Mouse (Mus musculus): ENCODE measurements around the gene Olfr807. TPM values are rescaled to one million over a fixed set of nuclear protein-coding genes. Genes with fewer than 3 reads are reported as not detected.

The Olfr807 gene
- polyA plus RNA-seq, 1 experiment: not detected

DNA sequence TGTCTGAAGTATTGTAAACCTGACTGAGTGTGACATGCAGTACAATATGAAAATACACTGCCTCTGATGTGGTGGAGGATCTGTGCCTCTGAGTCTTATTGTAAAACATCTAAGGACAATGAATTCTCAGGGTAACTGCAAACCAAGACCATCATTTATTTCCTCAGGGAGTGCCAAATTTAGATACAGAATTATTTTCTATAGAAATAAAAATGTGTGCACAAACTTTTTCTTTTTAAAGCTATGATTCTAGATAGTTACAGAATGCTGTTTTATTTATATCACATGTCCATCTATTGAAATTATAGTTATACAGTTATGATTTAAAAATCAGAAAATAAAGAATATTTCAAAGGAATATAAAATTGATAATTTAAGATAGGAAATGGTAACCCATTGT is 15.8 kb downstream of the Olfr807 start, which contains the start of gene Olfr806:
Olfr806 (minus strand) TSS at position 101 of the 400 bp plus-strand sequence.
- no peak for TF ChIP-seq MYOG (IDR thresholded peaks at IDR 0.05; ENCODE audit: control insufficient read depth, extremely low read depth, insufficient read length)
- no peak within 1 kb of the TSS for H3ac ChIP-seq (ENCODE audit: control insufficient read depth, insufficient read length, low read depth)
- no peak within 1 kb of the TSS for H3K4me3 ChIP-seq (ENCODE audit: insufficient read depth, poor library complexity, severe bottlenecking)
- no peaks in the 10 kb centered on the region for H3K79me3 ChIP-seq (ENCODE audit: low read depth)
- no peaks in the 10 kb centered on the region for H3K79me2 ChIP-seq (ENCODE audit: control insufficient read depth, insufficient read depth)
- H3K27me3 ChIP-seq (ENCODE audit: control insufficient read depth, insufficient read depth, insufficient read length): no peaks in the 10 kb centered on the region
- no peaks in the 10 kb centered on the region for H3K36me3 ChIP-seq (ENCODE audit: control insufficient read depth, insufficient read depth)

GRCm38 (mm10) chr10:129729275-129729674 is 28.3 kb downstream of the Olfr807 start, which contains the start of gene Olfr805:
TSS of gene Olfr805 (minus strand) at chr10:129729375.
- TF ChIP-seq FOSL1 (IDR thresholded peaks at IDR 0.05; ENCODE audit: insufficient read depth, low read length, poor library complexity, severe bottlenecking): no peak
- TF ChIP-seq CEBPB (IDR thresholded peaks at IDR 0.05; ENCODE audit: low read depth): no peak
- TF ChIP-seq USF1 (IDR thresholded peaks at IDR 0.05; ENCODE audit: low read depth): no peak
- no peak for TF ChIP-seq CTCF (IDR thresholded peaks at IDR 0.05; ENCODE audit: control insufficient read depth, insufficient read depth, insufficient read length)
- no peak for TF ChIP-seq MYOG (IDR thresholded peaks at IDR 0.05; ENCODE audit: control insufficient read depth, extremely low read depth, insufficient read length)
- no peak for TF ChIP-seq MYOD1 (IDR thresholded peaks at IDR 0.05; ENCODE audit: control insufficient read depth, insufficient read length, low read depth)
- no peak for TF ChIP-seq MAX (IDR thresholded peaks at IDR 0.05)
- Histone ChIP-seq H3K4me3 (ENCODE audit: insufficient read depth, poor library complexity, severe bottlenecking) (no peak within 1 kb of the TSS), H3K79me3 (ENCODE audit: low read depth) (no peaks in the 10 kb centered on the region), H3K27me3 (ENCODE audit: control insufficient read depth, insufficient read depth, insufficient read length) (no peaks in the 10 kb centered on the region), H3K36me3 (ENCODE audit: control insufficient read depth, insufficient read depth) (no peaks in the 10 kb centered on the region), H3ac (ENCODE audit: control insufficient read depth, insufficient read length, low read depth) (no peak within 1 kb of the TSS), H3K79me2 (ENCODE audit: control insufficient read depth, insufficient read depth) (no peaks in the 10 kb centered on the region)

Small RNA genes lying within 50 kb of the gene (microRNA-seq; reads per million reads assigned to microRNA genes)
- gene Gm24485 (ENCODE audit: borderline microRNAs expressed): not detected

Other genes starting within 250 kb of the Olfr807 start
- not detected for gene Olfr791, start 236.0 kb downstream of the Olfr807 start, polyA plus RNA-seq (2012; fragmentation: generic; extraction: Trizol)
- gene Olfr792, start 218.6 kb downstream of the Olfr807 start, polyA plus RNA-seq (2012; fragmentation: generic; extraction: Trizol): not detected
- not detected for gene Olfr794, start 190.1 kb downstream of the Olfr807 start, polyA plus RNA-seq (2012; fragmentation: generic; extraction: Trizol)
- not detected for gene Olfr796, start 145.2 kb downstream of the Olfr807 start, polyA plus RNA-seq (2012; fragmentation: generic; extraction: Trizol)
- gene Olfr798, start 129.9 kb downstream of the Olfr807 start, polyA plus RNA-seq (2012; fragmentation: generic; extraction: Trizol): not detected
- gene Olfr799, start 120.3 kb downstream of the Olfr807 start, polyA plus RNA-seq (2012; fragmentation: generic; extraction: Trizol): not detected
- not detected for gene Olfr800, start 100.1 kb downstream of the Olfr807 start, polyA plus RNA-seq (2012; fragmentation: generic; extraction: Trizol)
- not detected for gene Olfr801, start 83.9 kb downstream of the Olfr807 start, polyA plus RNA-seq (2012; fragmentation: generic; extraction: Trizol)
- not detected for gene Olfr802, start 69.6 kb downstream of the Olfr807 start, polyA plus RNA-seq (2012; fragmentation: generic; extraction: Trizol)
- gene Olfr803, start 63.5 kb downstream of the Olfr807 start, polyA plus RNA-seq (2012; fragmentation: generic; extraction: Trizol): not detected
- not detected for gene Olfr804, start 54.6 kb downstream of the Olfr807 start, polyA plus RNA-seq (2012; fragmentation: generic; extraction: Trizol)
- gene Olfr805, start 28.4 kb downstream of the Olfr807 start, polyA plus RNA-seq (2012; fragmentation: generic; extraction: Trizol): not detected
- gene Olfr806, start 15.9 kb downstream of the Olfr807 start, polyA plus RNA-seq (2012; fragmentation: generic; extraction: Trizol): not detected
- not detected for gene Olfr808, start 7.7 kb upstream of the Olfr807 start, polyA plus RNA-seq (2012; fragmentation: generic; extraction: Trizol)
- not detected for gene Olfr809, start 16.8 kb upstream of the Olfr807 start, polyA plus RNA-seq (2012; fragmentation: generic; extraction: Trizol)
- gene Olfr810, start 37.1 kb upstream of the Olfr807 start, polyA plus RNA-seq (2012; fragmentation: generic; extraction: Trizol): not detected
- gene Olfr811, start 46.6 kb upstream of the Olfr807 start, polyA plus RNA-seq (2012; fragmentation: generic; extraction: Trizol): not detected
- not detected for gene Olfr812, start 88.3 kb upstream of the Olfr807 start, polyA plus RNA-seq (2012; fragmentation: generic; extraction: Trizol)
- not detected for gene Olfr813, start 97.6 kb upstream of the Olfr807 start, polyA plus RNA-seq (2012; fragmentation: generic; extraction: Trizol)
- gene Olfr814, start 122.1 kb upstream of the Olfr807 start, polyA plus RNA-seq (2012; fragmentation: generic; extraction: Trizol): not detected
- gene Olfr815, start 148.1 kb upstream of the Olfr807 start, polyA plus RNA-seq (2012; fragmentation: generic; extraction: Trizol): not detected
- gene Olfr816, start 157.8 kb upstream of the Olfr807 start, polyA plus RNA-seq (2012; fragmentation: generic; extraction: Trizol): not detected
- not detected for gene Olfr818, start 191.3 kb upstream of the Olfr807 start, polyA plus RNA-seq (2012; fragmentation: generic; extraction: Trizol)
- not detected for gene Olfr819, start 209.5 kb upstream of the Olfr807 start, polyA plus RNA-seq (2012; fragmentation: generic; extraction: Trizol)
- gene Olfr247, start 218.3 kb upstream of the Olfr807 start, polyA plus RNA-seq (2012; fragmentation: generic; extraction: Trizol): not detected
- gene Gm10310, start 227.3 kb upstream of the Olfr807 start, polyA plus RNA-seq (2012; fragmentation: generic; extraction: Trizol): not detected